Mouse (Mus musculus): ENCODE data around the gene Slc25a31. TPM values are rescaled to one million over a fixed set of nuclear protein-coding genes. Genes with fewer than 3 reads are reported as not detected.

Gene Slc25a31
- 0.64 and 0.95 TPM in 2 replicates for polyA plus RNA-seq (2015; fragmentation: Nextera tagmentation; extraction: Ambion mirVana)

- Histone ChIP-seq H3K36me3 (ENCODE audit: control insufficient read depth, insufficient read depth) (no peaks in the 10 kb centered on the region), H3K4me2 (ENCODE audit: low read depth, low read length) (no peak within 1 kb of the TSS), H3K27me3 (ENCODE audit: control insufficient read depth, insufficient read depth, low read length) (no peaks in the 10 kb centered on the region), H3K4me1 (ENCODE audit: control insufficient read depth, insufficient read depth, low read length) (no peaks in the 10 kb centered on the region), H3K9me3 (replicated peaks; ENCODE audit: control insufficient read depth, low read length) (no peaks in the 10 kb centered on the region), H3K9ac (ENCODE audit: low read length) (no peak within 1 kb of the TSS), H3K4me3 (ENCODE audit: low read length) (no peak within 1 kb of the TSS), H3K27ac (ENCODE audit: low read length) (no peak within 1 kb of the TSS)
- no peak for ATAC-seq (replicated peaks; ENCODE audit: extremely low read depth, insufficient read depth, low FRiP score)
- WGBS, result 89% methylated on average over 30 of the region's 30 CpGs
Measured at GRCm38 (mm10) chr3:40708655-40709054, at the start of gene Slc25a31. Gene Slc25a31, plus strand, starts transcription at chr3:40708855.

- Histone ChIP-seq H3K4me3 (ENCODE audit: low read length) (no peak overlapping the region), H3K4me1 (ENCODE audit: control insufficient read depth, insufficient read depth, low read length) (no peaks in the 10 kb centered on the region), H3K36me3 (ENCODE audit: control insufficient read depth, insufficient read depth) (peaks cover 8% of the 10 kb centered on the region), H3K27me3 (ENCODE audit: control insufficient read depth, insufficient read depth, low read length) (no peaks in the 10 kb centered on the region), H3K27ac (ENCODE audit: low read length) (no peak overlapping the region), H3K9ac (ENCODE audit: low read length) (no peak overlapping the region), H3K9me3 (replicated peaks; ENCODE audit: control insufficient read depth, low read length) (no peaks in the 10 kb centered on the region), H3K4me2 (ENCODE audit: low read depth, low read length) (no peak overlapping the region)
- 91% methylated on average over 2 of the region's 2 CpGs for WGBS
- ATAC-seq (replicated peaks; ENCODE audit: extremely low read depth, insufficient read depth, low FRiP score), result no peak
Measured at GRCm38 (mm10) chr3:40660231-40660630, 48.4 kb upstream of the Slc25a31 start.

GRCm38 (mm10) chr3:40666109-40666508 lies 42.5 kb upstream of the Slc25a31 start:
- Histone ChIP-seq H3K36me3 (ENCODE audit: control insufficient read depth, insufficient read depth) (peaks cover 10% of the 10 kb centered on the region), H3K27ac (ENCODE audit: low read length) (no peak overlapping the region), H3K4me1 (ENCODE audit: control insufficient read depth, insufficient read depth, low read length) (peaks cover 7% of the 10 kb centered on the region), H3K9me3 (replicated peaks; ENCODE audit: control insufficient read depth, low read length) (no peaks in the 10 kb centered on the region), H3K27me3 (ENCODE audit: control insufficient read depth, insufficient read depth, low read length) (no peaks in the 10 kb centered on the region), H3K9ac (ENCODE audit: low read length) (no peak overlapping the region), H3K4me2 (ENCODE audit: low read depth, low read length) (no peak overlapping the region), H3K4me3 (ENCODE audit: low read length) (no peak overlapping the region)
- WGBS, result 59% methylated on average over 4 of the region's 4 CpGs
- ATAC-seq (replicated peaks; ENCODE audit: extremely low read depth, insufficient read depth, low FRiP score), result no peak

- Histone ChIP-seq H3K9me3 (replicated peaks; ENCODE audit: control insufficient read depth, low read length) (no peaks in the 10 kb centered on the region), H3K4me3 (ENCODE audit: low read length) (no peak overlapping the region), H3K4me1 (ENCODE audit: control insufficient read depth, insufficient read depth, low read length) (peaks cover 7% of the 10 kb centered on the region), H3K27me3 (ENCODE audit: control insufficient read depth, insufficient read depth, low read length) (no peaks in the 10 kb centered on the region), H3K9ac (ENCODE audit: low read length) (no peak overlapping the region), H3K36me3 (ENCODE audit: control insufficient read depth, insufficient read depth) (peaks cover 10% of the 10 kb centered on the region), H3K4me2 (ENCODE audit: low read depth, low read length) (no peak overlapping the region), H3K27ac (ENCODE audit: low read length) (no peak overlapping the region)
- 85% methylated on average over 8 of the region's 8 CpGs for WGBS
- ATAC-seq (replicated peaks; ENCODE audit: extremely low read depth, insufficient read depth, low FRiP score), result no peak
Measured at GRCm38 (mm10) chr3:40666861-40667719, 41.6 kb upstream of the Slc25a31 start.

- Histone ChIP-seq H3K36me3 (ENCODE audit: control insufficient read depth, insufficient read depth) (peaks cover 8% of the 10 kb centered on the region), H3K4me1 (ENCODE audit: control insufficient read depth, insufficient read depth, low read length) (peaks cover 7% of the 10 kb centered on the region), H3K9me3 (replicated peaks; ENCODE audit: control insufficient read depth, low read length) (no peaks in the 10 kb centered on the region), H3K4me2 (ENCODE audit: low read depth, low read length) (no peak overlapping the region), H3K4me3 (ENCODE audit: low read length) (no peak overlapping the region), H3K27ac (ENCODE audit: low read length) (no peak overlapping the region), H3K9ac (ENCODE audit: low read length) (no peak overlapping the region), H3K27me3 (ENCODE audit: control insufficient read depth, insufficient read depth, low read length) (no peaks in the 10 kb centered on the region)
- ATAC-seq (replicated peaks; ENCODE audit: extremely low read depth, insufficient read depth, low FRiP score), result no peak
- 33% methylated on average over 6 of the region's 6 CpGs for whole genome bisulfite sequencing
Measured at GRCm38 (mm10) chr3:40668889-40669288, 39.8 kb upstream of the Slc25a31 start.

- Histone ChIP-seq H3K9ac (ENCODE audit: low read length) (no peak overlapping the region), H3K9me3 (replicated peaks; ENCODE audit: control insufficient read depth, low read length) (no peaks in the 10 kb centered on the region), H3K27me3 (ENCODE audit: control insufficient read depth, insufficient read depth, low read length) (no peaks in the 10 kb centered on the region), H3K36me3 (ENCODE audit: control insufficient read depth, insufficient read depth) (peaks cover 5% of the 10 kb centered on the region), H3K27ac (ENCODE audit: low read length) (no peak overlapping the region), H3K4me3 (ENCODE audit: low read length) (no peak overlapping the region), H3K4me2 (ENCODE audit: low read depth, low read length) (no peak overlapping the region), H3K4me1 (ENCODE audit: control insufficient read depth, insufficient read depth, low read length) (peaks cover 7% of the 10 kb centered on the region)
- WGBS, result 88% methylated on average over 3 of the region's 3 CpGs
- no peak for ATAC-seq (replicated peaks; ENCODE audit: extremely low read depth, insufficient read depth, low FRiP score)
Measured at GRCm38 (mm10) chr3:40669395-40669794, 39.3 kb upstream of the Slc25a31 start.

- Histone ChIP-seq H3K4me1 (ENCODE audit: control insufficient read depth, insufficient read depth, low read length) (peaks cover 4% of the 10 kb centered on the region), H3K27me3 (ENCODE audit: control insufficient read depth, insufficient read depth, low read length) (no peaks in the 10 kb centered on the region), H3K9me3 (replicated peaks; ENCODE audit: control insufficient read depth, low read length) (no peaks in the 10 kb centered on the region), H3K4me3 (ENCODE audit: low read length) (no peak overlapping the region), H3K36me3 (ENCODE audit: control insufficient read depth, insufficient read depth) (peaks cover 2% of the 10 kb centered on the region; the same call in 1 of the 2 replicates), H3K27ac (ENCODE audit: low read length) (no peak overlapping the region), H3K4me2 (ENCODE audit: low read depth, low read length) (no peak overlapping the region), H3K9ac (ENCODE audit: low read length) (no peak overlapping the region)
- 85% methylated on average over 1 of the region's 1 CpGs for WGBS
- no peak for ATAC-seq (replicated peaks; ENCODE audit: extremely low read depth, insufficient read depth, low FRiP score)
Measured at GRCm38 (mm10) chr3:40673515-40673914, 35.1 kb upstream of the Slc25a31 start.

GRCm38 (mm10) chr3:40674873-40675405 lies 33.7 kb upstream of the Slc25a31 start:
- 0 out of 2 replicates have a peak, but pooled peaks have one; percentile 37 for ATAC-seq (replicated peaks; ENCODE audit: extremely low read depth, insufficient read depth, low FRiP score)
- H3K27ac ChIP-seq (ENCODE audit: low read length), result peak overlapping the region; percentile 42; the same call in 1 of the 2 replicates
- H3K4me2 ChIP-seq (ENCODE audit: low read depth, low read length), result peak overlapping the region; percentile 46

GRCm38 (mm10) chr3:40678856-40679255 lies 29.8 kb upstream of the Slc25a31 start:
- H3K4me1 ChIP-seq (ENCODE audit: control insufficient read depth, insufficient read depth, low read length), result peaks cover 23% of the 10 kb centered on the region
- no peaks in the 10 kb centered on the region for H3K27me3 ChIP-seq (ENCODE audit: control insufficient read depth, insufficient read depth, low read length)
- no peaks in the 10 kb centered on the region for H3K36me3 ChIP-seq (ENCODE audit: control insufficient read depth, insufficient read depth)
- 78% methylated on average over 1 of the region's 1 CpGs for WGBS
- no peak overlapping the region for H3K4me3 ChIP-seq (ENCODE audit: low read length)
- H3K27ac ChIP-seq (ENCODE audit: low read length), result no peak overlapping the region
- no peak for ATAC-seq (replicated peaks; ENCODE audit: extremely low read depth, insufficient read depth, low FRiP score)
- H3K9me3 ChIP-seq (replicated peaks; ENCODE audit: control insufficient read depth, low read length), result no peaks in the 10 kb centered on the region
- H3K4me2 ChIP-seq (ENCODE audit: low read depth, low read length), result no peak overlapping the region
- H3K9ac ChIP-seq (ENCODE audit: low read length), result no peak overlapping the region

More at GRCm38 (mm10) chr3:40674873-40675405, 33.7 kb upstream of the Slc25a31 start:
- Histone ChIP-seq H3K9ac (ENCODE audit: low read length) (no peak overlapping the region), H3K9me3 (replicated peaks; ENCODE audit: control insufficient read depth, low read length) (no peaks in the 10 kb centered on the region), H3K4me3 (ENCODE audit: low read length) (peak overlapping the region; percentile 13), H3K27me3 (ENCODE audit: control insufficient read depth, insufficient read depth, low read length) (no peaks in the 10 kb centered on the region), H3K4me1 (ENCODE audit: control insufficient read depth, insufficient read depth, low read length) (peaks cover 4% of the 10 kb centered on the region), H3K36me3 (ENCODE audit: control insufficient read depth, insufficient read depth) (peaks cover 2% of the 10 kb centered on the region; the same call in 1 of the 2 replicates)
- WGBS, result 16% methylated on average over 8 of the region's 8 CpGs

All from heart, embryonic 16.5 days (tissue).